Mouse (Mus musculus): ENCODE results near the gene Pygo2. TPM values are rescaled to one million over a fixed set of nuclear protein-coding genes. Genes with fewer than 3 reads are reported as not detected.
A peak's percentile ranks its signal among the peaks of the same experiment; 100 is the strongest.

Gene Pygo2
- polyA plus RNA-seq, 1 experiment from 2014 or later = 30.4 TPM

DNA sequence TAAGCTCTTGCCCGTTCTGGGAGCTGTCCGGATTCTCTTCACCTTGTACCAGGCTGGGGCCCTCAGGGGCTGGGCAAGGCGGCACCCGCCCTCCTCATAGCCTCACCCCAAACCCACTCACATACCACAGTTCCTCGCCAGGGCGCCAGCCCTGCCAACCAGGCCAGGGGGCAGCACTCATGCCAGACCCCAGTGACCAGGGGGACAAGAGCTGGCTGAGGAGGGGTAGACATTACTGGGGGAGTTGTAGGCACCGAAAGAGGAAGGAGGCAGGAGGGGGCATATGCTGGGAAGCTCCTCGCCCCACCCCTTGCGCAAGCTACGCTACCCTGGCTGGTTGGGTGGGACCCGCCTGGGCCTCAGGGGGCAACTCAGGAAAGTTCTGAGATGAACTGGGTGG is 42.4 kb upstream of the Pygo2 start:
- no peak for ATAC-seq
- Histone ChIP-seq H3K4me2 (no peak overlapping the region), H3K4me3 (no peak overlapping the region), H3K9me3 (replicated peaks) (no peaks in the 10 kb centered on the region), H3K4me1 (peaks cover 39% of the 10 kb centered on the region), H3K27ac (no peak overlapping the region), H3K27me3 (peaks cover 13% of the 10 kb centered on the region), H3K9ac (no peak overlapping the region), H3K36me3 (ENCODE audit: poor library complexity, severe bottlenecking) (no peaks in the 10 kb centered on the region)
- WGBS = 72% methylated on average over 11 of the region's 11 CpGs

GRCm38 (mm10) chr3:89388134-89388881 is 41.7 kb upstream of the Pygo2 start:
- ATAC-seq = peak; percentile 12; the same call in 1 of the 2 replicates
- H3K9ac ChIP-seq = no peak overlapping the region
- H3K27ac ChIP-seq = no peak overlapping the region

GRCm38 (mm10) chr3:89388901-89389740 is 40.9 kb upstream of the Pygo2 start:
- Histone ChIP-seq H3K27me3 (peaks cover 18% of the 10 kb centered on the region), H3K27ac (no peak overlapping the region), H3K4me1 (peaks cover 49% of the 10 kb centered on the region), H3K4me3 (no peak overlapping the region), H3K9me3 (replicated peaks) (no peaks in the 10 kb centered on the region), H3K9ac (no peak overlapping the region), H3K4me2 (no peak overlapping the region), H3K36me3 (ENCODE audit: poor library complexity, severe bottlenecking) (no peaks in the 10 kb centered on the region)
- 71% methylated on average over 6 of the region's 6 CpGs for WGBS
- peak; percentile 7; the same call in 1 of the 2 replicates for ATAC-seq

More at GRCm38 (mm10) chr3:89388134-89388881, 41.7 kb upstream of the Pygo2 start:
- peaks cover 18% of the 10 kb centered on the region for H3K27me3 ChIP-seq
- H3K36me3 ChIP-seq (ENCODE audit: poor library complexity, severe bottlenecking) = no peaks in the 10 kb centered on the region
- WGBS = 78% methylated on average over 11 of the region's 11 CpGs
- H3K4me3 ChIP-seq = no peak overlapping the region
- H3K9me3 ChIP-seq (replicated peaks) = no peaks in the 10 kb centered on the region
- no peak overlapping the region for H3K4me2 ChIP-seq
- peaks cover 44% of the 10 kb centered on the region for H3K4me1 ChIP-seq

- H3K9ac ChIP-seq = no peak overlapping the region
- H3K9me3 ChIP-seq (replicated peaks) = no peaks in the 10 kb centered on the region
- H3K4me1 ChIP-seq = peaks cover 54% of the 10 kb centered on the region
- no peak overlapping the region for H3K27ac ChIP-seq
- ATAC-seq = no peak
- H3K36me3 ChIP-seq (ENCODE audit: poor library complexity, severe bottlenecking) = no peaks in the 10 kb centered on the region
- no peak overlapping the region for H3K4me3 ChIP-seq
- WGBS = 48% methylated on average over 5 of the region's 5 CpGs
- H3K27me3 ChIP-seq = peaks cover 21% of the 10 kb centered on the region
- no peak overlapping the region for H3K4me2 ChIP-seq
Measured at GRCm38 (mm10) chr3:89390111-89390515, 39.9 kb upstream of the Pygo2 start.

GRCm38 (mm10) chr3:89390699-89391662 is 39.0 kb upstream of the Pygo2 start:
- ATAC-seq = no peak
- 9% methylated on average over 19 of the region's 19 CpGs for WGBS
- peaks cover 24% of the 10 kb centered on the region for H3K27me3 ChIP-seq
- H3K27ac ChIP-seq = no peak overlapping the region
- no peaks in the 10 kb centered on the region for H3K36me3 ChIP-seq (ENCODE audit: poor library complexity, severe bottlenecking)
- H3K4me3 ChIP-seq = peak overlapping the region; percentile 48
- peak overlapping the region; percentile 66 for H3K9ac ChIP-seq
- peaks cover 63% of the 10 kb centered on the region for H3K4me1 ChIP-seq
- H3K9me3 ChIP-seq (replicated peaks) = no peaks in the 10 kb centered on the region
- H3K4me2 ChIP-seq = peak overlapping the region; percentile 96

DNA sequence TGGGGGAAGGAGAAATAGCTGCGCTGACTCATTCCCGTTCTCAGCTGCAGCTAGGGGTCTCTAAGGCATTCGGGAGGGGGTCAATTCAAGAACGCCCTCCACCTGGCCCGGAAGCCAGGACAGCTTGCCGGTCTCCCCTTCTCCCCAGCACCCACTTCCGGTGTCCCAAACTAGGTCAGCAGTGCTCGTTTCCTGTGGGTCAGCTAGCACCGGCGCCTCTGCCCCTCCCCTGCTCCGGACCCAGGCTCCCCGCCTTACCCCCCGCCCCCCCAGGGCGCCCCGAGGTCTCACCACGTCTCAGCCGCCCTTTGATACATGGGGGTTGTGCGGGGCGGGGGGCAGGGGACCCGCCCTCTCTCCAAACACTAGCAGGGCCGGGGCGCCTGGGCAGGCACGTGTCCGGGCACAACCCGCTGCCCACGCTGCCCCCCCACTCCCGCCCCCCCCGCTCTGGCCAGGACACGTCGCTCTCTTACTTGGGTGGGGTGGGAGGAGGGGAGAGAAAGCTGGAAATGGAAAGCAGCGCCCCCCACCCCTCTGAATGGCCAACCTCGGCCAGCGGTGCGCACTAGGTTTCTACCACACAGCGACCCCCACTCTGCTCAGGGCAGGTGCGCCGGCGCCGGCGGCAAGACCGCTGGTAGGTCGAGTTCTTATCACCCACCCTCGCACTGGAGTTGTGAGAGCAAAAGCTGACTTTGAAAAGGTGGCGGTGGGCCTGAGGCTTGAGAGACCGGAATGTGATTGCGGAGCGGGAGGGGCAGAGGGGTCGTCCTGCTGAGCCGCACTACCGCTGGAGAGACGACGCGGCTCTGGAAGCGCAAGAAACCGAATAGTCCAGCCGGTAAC is 38.1 kb upstream of the Pygo2 start:
- H3K4me3 ChIP-seq = peak overlapping the region; percentile 48
- H3K4me2 ChIP-seq = peak overlapping the region; percentile 96
- H3K9ac ChIP-seq = peak overlapping the region; percentile 66
- no peak for ATAC-seq
- peaks cover 27% of the 10 kb centered on the region for H3K27me3 ChIP-seq
- no peaks in the 10 kb centered on the region for H3K9me3 ChIP-seq (replicated peaks)
- no peaks in the 10 kb centered on the region for H3K36me3 ChIP-seq (ENCODE audit: poor library complexity, severe bottlenecking)
- H3K4me1 ChIP-seq = peaks cover 71% of the 10 kb centered on the region
- H3K27ac ChIP-seq = no peak overlapping the region
- under 1% methylated on average over 47 of the region's 56 CpGs for WGBS

GRCm38 (mm10) chr3:89392871-89393311 is 37.1 kb upstream of the Pygo2 start:
- peak overlapping the region; percentile 48 for H3K4me3 ChIP-seq
- H3K27ac ChIP-seq = no peak overlapping the region
- under 1% methylated on average over 16 of the region's 24 CpGs for WGBS
- peaks cover 70% of the 10 kb centered on the region for H3K4me1 ChIP-seq
- no peaks in the 10 kb centered on the region for H3K9me3 ChIP-seq (replicated peaks)
- H3K27me3 ChIP-seq = peaks cover 27% of the 10 kb centered on the region
- no peaks in the 10 kb centered on the region for H3K36me3 ChIP-seq (ENCODE audit: poor library complexity, severe bottlenecking)
- peak overlapping the region; percentile 96 for H3K4me2 ChIP-seq
- H3K9ac ChIP-seq = peak overlapping the region; percentile 66
- no peak for ATAC-seq

DNA sequence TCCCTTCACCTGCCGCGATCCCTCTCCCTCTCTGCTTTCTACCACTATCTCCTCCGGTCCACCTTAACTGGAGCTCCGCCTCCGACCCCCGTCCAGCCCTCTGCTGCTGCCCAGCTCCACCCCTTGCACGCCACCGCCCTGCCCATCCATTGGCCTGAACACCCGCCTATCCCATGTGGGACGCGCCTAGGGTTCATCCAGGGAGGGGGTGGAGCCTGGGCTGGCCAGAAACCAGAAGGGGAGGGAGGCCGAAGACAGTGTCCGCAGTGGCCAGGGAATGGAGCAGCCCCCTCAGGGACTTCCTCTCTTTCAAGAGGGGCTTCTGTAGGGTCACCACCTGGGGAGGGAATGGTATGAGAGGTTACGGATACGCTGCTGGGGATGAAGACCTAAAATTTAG is 36.4 kb upstream of the Pygo2 start:
- Histone ChIP-seq H3K27me3 (peaks cover 27% of the 10 kb centered on the region), H3K27ac (peak overlapping the region; percentile 60), H3K4me1 (peaks cover 66% of the 10 kb centered on the region), H3K9ac (peak overlapping the region; percentile 63), H3K4me3 (peak overlapping the region; percentile 48), H3K36me3 (ENCODE audit: poor library complexity, severe bottlenecking) (no peaks in the 10 kb centered on the region), H3K9me3 (replicated peaks) (no peaks in the 10 kb centered on the region), H3K4me2 (peak overlapping the region; percentile 96)
- WGBS = 1% methylated on average over 15 of the region's 15 CpGs
- ATAC-seq = peak; percentile 94

GRCm38 (mm10) chr3:89394006-89394893 is 35.8 kb upstream of the Pygo2 start, which contains the start of gene Zbtb7b:
Gene Zbtb7b (minus strand): TSS chr3:89394776.
- Histone ChIP-seq H3K9ac (peak within 1 kb of the TSS; percentile 63), H3K36me3 (ENCODE audit: poor library complexity, severe bottlenecking) (no peaks in the 10 kb centered on the region), H3K27ac (peak within 1 kb of the TSS; percentile 60), H3K27me3 (peaks cover 27% of the 10 kb centered on the region), H3K9me3 (replicated peaks) (no peaks in the 10 kb centered on the region), H3K4me1 (peaks cover 66% of the 10 kb centered on the region), H3K4me2 (peak within 1 kb of the TSS; percentile 96), H3K4me3 (peak within 1 kb of the TSS; percentile 48)
- WGBS = under 1% methylated on average over 39 of the region's 42 CpGs
- ATAC-seq = peak; percentile 57

- Histone ChIP-seq H3K9me3 (replicated peaks) (no peaks in the 10 kb centered on the region), H3K36me3 (ENCODE audit: poor library complexity, severe bottlenecking) (no peaks in the 10 kb centered on the region), H3K4me2 (peak overlapping the region; percentile 96), H3K4me1 (peaks cover 66% of the 10 kb centered on the region), H3K27ac (0 out of 2 replicates have a peak overlapping the region, but pooled peaks have one; percentile 60), H3K27me3 (peaks cover 27% of the 10 kb centered on the region), H3K9ac (peak overlapping the region; percentile 63; the same call in 1 of the 2 replicates), H3K4me3 (peak overlapping the region; percentile 48)
- WGBS = under 1% methylated on average over 12 of the region's 12 CpGs
- ATAC-seq = peak; percentile 6; the same call in 1 of the 2 replicates
Measured at GRCm38 (mm10) chr3:89394894-89395256, 35.1 kb upstream of the Pygo2 start.
